Mouse (Mus musculus) CH12.LX (cell line): ENCODE measurements around the gene 4930402F06Rik.

Source experiments
- CTCF ChIP-seq, 2 experiments: IDR thresholded peaks in 1 of 2; conservative IDR thresholded peaks in 1 of 2; 2 replicates each; pipeline ENCODE4 v1.5.1; 2011 to 2012; ENCODE audit warnings: low read depth in 2 of 2, low read length in 2 of 2, improper control_type of control experiment in 1 of 2, inconsistent platforms in 1 of 2, mild to moderate bottlenecking in 1 of 2, moderate library complexity in 1 of 2
- EP300 ChIP-seq: IDR thresholded peaks from 2 replicates; pipeline ENCODE4 v1.6.1; 2011; ENCODE audit warnings: low read length, improper control_type of control experiment
- JUND ChIP-seq: conservative IDR thresholded peaks from 2 replicates; pipeline ENCODE4 v1.6.1; 2011; ENCODE audit warnings: low read depth, low read length, improper control_type of control experiment
- KAT2A ChIP-seq: IDR thresholded peaks from 2 replicates; pipeline ENCODE4 v1.6.1; 2012; ENCODE audit warnings: low read length, improper control_type of control experiment, inconsistent platforms; ENCODE audit not compliant: insufficient replicate concordance
- MAX ChIP-seq: IDR thresholded peaks from 2 replicates; pipeline ENCODE4 v1.6.1; 2011; ENCODE audit warnings: low read length, improper control_type of control experiment
- NELFE ChIP-seq: IDR thresholded peaks from 2 replicates; pipeline ENCODE4 v1.6.1; 2011; ENCODE audit warnings: low read depth, low read length, improper control_type of control experiment
- POLR2A ChIP-seq: IDR thresholded peaks from 2 replicates; pipeline ENCODE4 v1.6.1; 2011; ENCODE audit warnings: low read depth, mild to moderate bottlenecking, improper control_type of control experiment, low read length
- POLR2AphosphoS2 ChIP-seq: IDR thresholded peaks from 2 replicates; pipeline ENCODE4 v1.6.1; 2011; ENCODE audit warnings: low read depth, low read length, improper control_type of control experiment
- RAD21 ChIP-seq: IDR thresholded peaks from 2 replicates; pipeline ENCODE4 v1.6.1; 2011; ENCODE audit warnings: low read depth, mild to moderate bottlenecking, low read length, improper control_type of control experiment, moderate library complexity
- SMC3 ChIP-seq: IDR thresholded peaks from 2 replicates; pipeline ENCODE4 v1.6.1; 2011; ENCODE audit warnings: low read depth, low read length, improper control_type of control experiment
- UBTF ChIP-seq: IDR thresholded peaks from 2 replicates; pipeline ENCODE4 v1.6.1; 2012; ENCODE audit warnings: low read depth, mild to moderate bottlenecking, inconsistent platforms, low read length, improper control_type of control experiment, moderate library complexity
- ZMIZ1 ChIP-seq: IDR thresholded peaks from 2 replicates; pipeline ENCODE4 v1.6.1; 2012; ENCODE audit warnings: low read depth, mild to moderate bottlenecking, inconsistent platforms, low read length, improper control_type of control experiment

- TF ChIP-seq JUND (no peak), CTCF (conservative IDR thresholded peaks at IDR 0.05 in 1 of 2, IDR thresholded peaks at IDR 0.05 in 1 of 2; ENCODE audit: low read depth in 2 of 2, low read length in 2 of 2) (no peak), POLR2A (0 out of 2 replicates have a peak, but pooled peaks have one; percentile 4), SMC3 (no peak), POLR2AphosphoS2 (no peak), MAX (no peak), ZMIZ1 (no peak), NELFE (no peak), UBTF (no peak), RAD21 (no peak), KAT2A (no peak), EP300 (peak; percentile 85)
Observed at GRCm38 (mm10) chr2:35416473-35416872, 19.5 kb upstream of the 4930402F06Rik start.
